Mouse (Mus musculus): ENCODE results near the gene Spsb4. TPM values are rescaled to one million over a fixed set of nuclear protein-coding genes. Genes with fewer than 3 reads are reported as not detected.

The Spsb4 gene
- polyA plus RNA-seq, 1 experiment, result 0.01 TPM

DNA sequence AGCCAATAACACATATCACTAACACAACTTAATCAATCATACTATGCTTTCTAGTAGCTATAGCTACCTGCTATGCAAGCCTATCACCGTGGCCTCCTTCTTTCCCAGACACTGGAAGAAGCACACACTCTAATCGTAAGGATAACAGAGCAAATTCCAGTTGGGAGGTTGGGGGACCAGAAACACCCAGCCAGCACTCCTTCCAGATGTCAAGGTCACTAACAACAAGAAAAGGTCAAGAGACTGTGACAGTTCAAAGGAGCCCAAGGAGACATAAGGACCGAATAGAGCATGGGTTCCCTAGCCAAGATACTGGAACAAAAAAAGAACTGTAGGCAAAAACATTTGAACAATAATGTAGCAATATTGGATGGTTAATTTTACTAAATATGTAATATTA, 13.9 kb downstream of the Spsb4 start:
- TF ChIP-seq TAL1 (IDR thresholded peaks at IDR 0.05; ENCODE audit: low read length) (no peak), GATA1 (IDR thresholded peaks at IDR 0.05; ENCODE audit: low read length) (no peak)

DNA sequence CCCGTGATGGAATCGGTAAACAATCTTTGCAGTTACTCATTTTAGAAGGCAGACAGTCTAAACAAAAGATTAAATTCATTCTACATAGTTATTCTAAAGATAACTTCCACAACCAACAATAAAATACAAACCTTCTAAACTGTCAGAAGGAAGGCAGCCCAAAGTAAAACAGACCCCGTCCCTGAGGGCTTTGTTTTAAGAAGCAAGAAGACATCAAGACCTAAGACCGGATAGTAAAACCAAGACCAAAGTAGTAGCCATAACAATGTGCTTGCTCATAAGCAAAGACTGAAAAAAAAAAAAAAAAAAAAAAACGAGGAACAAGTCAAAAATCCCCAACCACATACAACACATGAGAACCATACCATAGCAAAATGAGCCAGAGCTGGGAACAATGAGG, 15.5 kb downstream of the Spsb4 start:
- TF ChIP-seq GATA1 (IDR thresholded peaks at IDR 0.05; ENCODE audit: low read length), result no peak
- TF ChIP-seq TAL1 (IDR thresholded peaks at IDR 0.05; ENCODE audit: low read length), result no peak
- Histone ChIP-seq H3K4me3 (replicated peaks) (no peak overlapping the region), H3K9me3 (ENCODE audit: control insufficient read depth, low read length) (0 out of 2 replicates have a peak, but pooled peaks cover under 1% of the 10 kb centered on the region), H3K4me1 (ENCODE audit: control insufficient read depth) (no peaks in the 10 kb centered on the region), H3K36me3 (ENCODE audit: control insufficient read depth) (no peaks in the 10 kb centered on the region), H3K27me3 (ENCODE audit: control insufficient read depth) (no peaks in the 10 kb centered on the region)

More for the DNA sequence above, 13.9 kb downstream of the Spsb4 start:
- Histone ChIP-seq H3K4me3 (replicated peaks) (no peak overlapping the region), H3K27me3 (ENCODE audit: control insufficient read depth) (no peaks in the 10 kb centered on the region), H3K4me1 (ENCODE audit: control insufficient read depth) (no peaks in the 10 kb centered on the region), H3K36me3 (ENCODE audit: control insufficient read depth) (no peaks in the 10 kb centered on the region), H3K9me3 (ENCODE audit: control insufficient read depth, low read length) (0 out of 2 replicates have a peak, but pooled peaks cover 2% of the 10 kb centered on the region)

- Histone ChIP-seq H3K27me3 (ENCODE audit: control insufficient read depth) (no peaks in the 10 kb centered on the region), H3K4me3 (replicated peaks) (no peak overlapping the region), H3K36me3 (ENCODE audit: control insufficient read depth) (no peaks in the 10 kb centered on the region), H3K4me1 (ENCODE audit: control insufficient read depth) (no peaks in the 10 kb centered on the region), H3K9me3 (ENCODE audit: control insufficient read depth, low read length) (no peaks in the 10 kb centered on the region)
- TF ChIP-seq GATA1 (IDR thresholded peaks at IDR 0.05; ENCODE audit: low read length), result no peak
- no peak for TF ChIP-seq TAL1 (IDR thresholded peaks at IDR 0.05; ENCODE audit: low read length)
Observed at GRCm38 (mm10) chr9:97002654-97003053, 16.0 kb downstream of the Spsb4 start.

GRCm38 (mm10) chr9:97002025-97002424, 16.6 kb downstream of the Spsb4 start:
- H3K4me1 ChIP-seq (ENCODE audit: control insufficient read depth), result no peaks in the 10 kb centered on the region
- H3K4me3 ChIP-seq (replicated peaks), result no peak overlapping the region
- H3K9me3 ChIP-seq (ENCODE audit: control insufficient read depth, low read length), result no peaks in the 10 kb centered on the region
- H3K27me3 ChIP-seq (ENCODE audit: control insufficient read depth), result no peaks in the 10 kb centered on the region
- no peaks in the 10 kb centered on the region for H3K36me3 ChIP-seq (ENCODE audit: control insufficient read depth)
- no peak for TF ChIP-seq TAL1 (IDR thresholded peaks at IDR 0.05; ENCODE audit: low read length)
- TF ChIP-seq GATA1 (IDR thresholded peaks at IDR 0.05; ENCODE audit: low read length), result no peak

DNA sequence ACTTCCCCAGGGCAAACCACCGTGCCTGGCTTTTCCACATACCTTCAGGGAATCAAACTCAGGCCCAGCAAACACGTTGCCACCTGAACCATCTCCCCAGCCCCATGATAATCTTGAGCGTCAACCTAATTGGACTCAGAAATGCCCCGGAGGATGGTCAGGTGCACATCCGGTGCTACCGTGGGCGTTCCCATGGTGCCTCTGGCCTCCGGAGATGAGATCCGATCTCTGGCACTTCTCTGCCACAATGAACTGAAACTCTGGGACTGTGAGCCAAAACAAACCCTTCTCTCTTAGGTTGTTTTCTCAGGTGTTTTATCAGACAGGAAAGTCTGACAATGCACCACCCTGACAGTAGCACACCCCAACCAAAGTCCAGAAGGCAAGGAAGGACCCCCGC, 17.2 kb downstream of the Spsb4 start:
- H3K27me3 ChIP-seq (ENCODE audit: control insufficient read depth), result no peaks in the 10 kb centered on the region
- no peak for TF ChIP-seq GATA1 (IDR thresholded peaks at IDR 0.05; ENCODE audit: low read length)
- TF ChIP-seq TAL1 (IDR thresholded peaks at IDR 0.05; ENCODE audit: low read length), result no peak
- no peaks in the 10 kb centered on the region for H3K4me1 ChIP-seq (ENCODE audit: control insufficient read depth)
- no peak overlapping the region for H3K4me3 ChIP-seq (replicated peaks)
- H3K36me3 ChIP-seq (ENCODE audit: control insufficient read depth), result no peaks in the 10 kb centered on the region
- no peaks in the 10 kb centered on the region for H3K9me3 ChIP-seq (ENCODE audit: control insufficient read depth, low read length)

DNA sequence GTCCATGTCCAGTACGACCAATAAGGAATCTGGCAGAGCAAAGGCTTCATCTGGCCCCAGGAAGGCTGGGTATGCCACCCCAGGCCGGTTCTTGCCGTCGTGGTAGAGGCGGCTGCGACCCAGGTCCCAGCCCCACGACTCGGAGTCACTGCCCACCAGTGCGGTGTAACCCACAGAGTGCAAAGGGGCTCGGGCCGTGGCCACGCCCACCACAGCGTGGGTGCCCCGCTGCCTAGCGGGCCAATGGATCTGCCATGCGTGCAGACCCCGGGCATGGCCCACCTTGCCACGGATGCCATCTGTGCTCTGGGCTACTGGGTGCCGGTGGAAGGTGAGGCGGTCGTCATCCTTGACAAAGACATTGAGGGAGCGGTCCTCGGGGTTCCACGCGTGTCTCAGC, 22.9 kb downstream of the Spsb4 start:
- Histone ChIP-seq H3K9me3 (ENCODE audit: control insufficient read depth, low read length) (peaks cover 6% of the 10 kb centered on the region), H3K27me3 (ENCODE audit: control insufficient read depth) (no peaks in the 10 kb centered on the region), H3K4me3 (replicated peaks) (no peak overlapping the region), H3K4me1 (ENCODE audit: control insufficient read depth) (no peaks in the 10 kb centered on the region), H3K36me3 (ENCODE audit: control insufficient read depth) (no peaks in the 10 kb centered on the region; the same call in 1 of the 2 replicates)
- no peak for TF ChIP-seq TAL1 (IDR thresholded peaks at IDR 0.05; ENCODE audit: low read length)
- TF ChIP-seq GATA1 (IDR thresholded peaks at IDR 0.05; ENCODE audit: low read length), result no peak

DNA sequence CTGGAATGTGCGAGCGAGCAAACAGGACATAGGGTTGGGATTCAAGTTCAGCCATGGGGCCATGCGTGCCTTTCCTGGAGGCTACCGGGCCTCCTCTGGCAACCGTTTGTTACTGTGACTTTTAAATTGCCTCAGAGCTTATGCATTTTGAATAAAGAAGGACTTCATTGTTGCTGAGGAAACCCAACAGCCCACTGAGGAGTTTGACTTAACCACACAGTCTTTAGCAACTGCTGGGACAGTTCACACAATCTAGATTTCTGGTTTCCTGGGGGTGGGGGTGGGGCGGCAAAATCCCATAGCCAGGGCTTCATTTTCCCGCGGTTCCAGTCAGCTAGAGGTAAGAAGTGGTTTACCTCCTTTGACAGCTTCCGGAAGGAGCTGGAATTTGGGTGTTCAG, 23.9 kb downstream of the Spsb4 start:
- Histone ChIP-seq H3K4me1 (ENCODE audit: control insufficient read depth) (no peaks in the 10 kb centered on the region), H3K27me3 (ENCODE audit: control insufficient read depth) (no peaks in the 10 kb centered on the region), H3K4me3 (replicated peaks) (no peak overlapping the region), H3K36me3 (ENCODE audit: control insufficient read depth) (no peaks in the 10 kb centered on the region; the same call in 1 of the 2 replicates), H3K9me3 (ENCODE audit: control insufficient read depth, low read length) (peaks cover 6% of the 10 kb centered on the region)
- no peak for TF ChIP-seq GATA1 (IDR thresholded peaks at IDR 0.05; ENCODE audit: low read length)
- TF ChIP-seq TAL1 (IDR thresholded peaks at IDR 0.05; ENCODE audit: low read length), result no peak

DNA sequence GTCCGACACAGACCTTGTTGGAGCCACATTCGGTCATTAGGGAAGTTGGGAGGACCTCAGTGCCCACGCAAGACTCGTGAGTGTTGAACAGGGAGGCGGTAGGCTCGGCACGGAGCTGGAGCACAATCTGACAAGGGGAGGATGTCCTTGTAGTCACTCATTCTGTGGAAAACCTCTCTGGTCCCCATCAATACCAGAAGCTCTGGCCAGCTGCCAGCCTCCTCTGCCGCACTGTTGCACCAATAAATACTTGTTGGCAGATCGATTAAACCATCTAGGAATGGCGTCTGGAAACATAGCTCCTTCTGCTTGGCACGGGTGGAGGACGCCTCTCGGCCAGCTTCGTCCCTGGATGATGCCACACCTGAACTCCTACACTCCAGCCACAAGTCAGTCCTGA, 27.5 kb downstream of the Spsb4 start:
- Histone ChIP-seq H3K4me1 (ENCODE audit: control insufficient read depth) (no peaks in the 10 kb centered on the region), H3K36me3 (ENCODE audit: control insufficient read depth) (no peaks in the 10 kb centered on the region; the same call in 1 of the 2 replicates), H3K9me3 (ENCODE audit: control insufficient read depth, low read length) (peaks cover 6% of the 10 kb centered on the region), H3K27me3 (ENCODE audit: control insufficient read depth) (no peaks in the 10 kb centered on the region), H3K4me3 (replicated peaks) (no peak overlapping the region)
- TF ChIP-seq GATA1 (IDR thresholded peaks at IDR 0.05; ENCODE audit: low read length) (no peak), TAL1 (IDR thresholded peaks at IDR 0.05; ENCODE audit: low read length) (no peak)

- Histone ChIP-seq H3K27me3 (ENCODE audit: control insufficient read depth) (no peaks in the 10 kb centered on the region), H3K4me1 (ENCODE audit: control insufficient read depth) (no peaks in the 10 kb centered on the region), H3K36me3 (ENCODE audit: control insufficient read depth) (no peaks in the 10 kb centered on the region), H3K9me3 (ENCODE audit: control insufficient read depth, low read length) (no peaks in the 10 kb centered on the region), H3K4me3 (replicated peaks) (no peak overlapping the region)
- TF ChIP-seq GATA1 (IDR thresholded peaks at IDR 0.05; ENCODE audit: low read length) (no peak), TAL1 (IDR thresholded peaks at IDR 0.05; ENCODE audit: low read length) (no peak)
Observed at GRCm38 (mm10) chr9:96989389-96989990, 29.2 kb downstream of the Spsb4 start.

Measured in erythroblast, embryonic 14.5 days (primary cell).